Mouse (Mus musculus): ENCODE results near the gene Zkscan16. TPM values are rescaled to one million over a fixed set of nuclear protein-coding genes. Genes with fewer than 3 reads are reported as not detected.

Gene Zkscan16
- polyA plus RNA-seq, 1 experiment from 2014 or later, result 0.52 TPM

DNA sequence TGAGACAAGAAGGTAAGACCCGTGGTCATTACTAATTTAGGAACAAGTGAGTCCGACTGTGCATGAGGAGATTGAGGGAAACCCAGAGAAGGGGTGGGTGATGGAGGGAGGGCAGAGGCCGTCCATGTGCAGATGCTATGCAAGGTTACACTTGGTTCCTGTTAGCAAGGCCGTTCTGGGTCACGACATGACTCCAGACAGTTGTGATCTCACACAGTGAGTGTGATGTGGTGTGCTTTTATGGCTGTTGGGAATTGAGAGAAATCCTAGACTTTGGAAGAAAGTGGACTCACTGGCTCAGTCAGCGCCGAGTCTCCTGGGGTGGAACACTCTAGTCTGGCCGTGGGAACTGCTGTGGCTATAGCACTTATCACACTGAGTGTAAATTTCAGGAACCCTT, 62.8 kb downstream of the Zkscan16 start:
- H3K4me1 ChIP-seq (replicated peaks), result peaks cover 34% of the 10 kb centered on the region
- H3K9ac ChIP-seq, result no peak overlapping the region
- no peak for ATAC-seq (ENCODE audit: low FRiP score)
- H3K4me2 ChIP-seq, result no peak overlapping the region
- H3K9me3 ChIP-seq, result no peaks in the 10 kb centered on the region
- H3K36me3 ChIP-seq, result no peaks in the 10 kb centered on the region
- no peaks in the 10 kb centered on the region for H3K27me3 ChIP-seq
- 72% methylated on average over 8 of the region's 8 CpGs for WGBS
- H3K4me3 ChIP-seq, result no peak overlapping the region
- no peak overlapping the region for H3K27ac ChIP-seq

DNA sequence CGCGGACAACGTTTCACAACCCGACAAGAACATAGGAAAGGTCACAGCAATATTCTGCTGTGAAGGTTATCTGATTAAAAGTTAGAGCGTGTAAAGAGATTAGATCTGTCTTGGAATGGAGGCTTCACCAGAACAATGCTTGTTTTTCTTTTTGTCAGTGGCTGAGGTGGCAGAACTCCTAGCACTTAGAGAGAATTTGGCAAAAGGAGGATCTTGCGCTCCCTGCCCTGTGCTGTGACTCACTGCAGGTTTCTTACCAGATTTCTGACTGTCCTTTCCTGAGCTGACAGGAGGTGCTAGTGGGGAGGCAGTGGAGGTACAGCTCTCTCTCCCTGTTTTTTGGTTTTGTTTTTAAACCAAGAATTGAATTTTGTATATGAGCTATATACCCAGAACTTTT, 63.6 kb downstream of the Zkscan16 start:
- no peak overlapping the region for H3K4me3 ChIP-seq
- H3K27me3 ChIP-seq, result no peaks in the 10 kb centered on the region
- H3K4me1 ChIP-seq (replicated peaks), result peaks cover 34% of the 10 kb centered on the region
- 83% methylated on average over 6 of the region's 6 CpGs for WGBS
- H3K36me3 ChIP-seq, result no peaks in the 10 kb centered on the region
- no peak for ATAC-seq (ENCODE audit: low FRiP score)
- H3K9me3 ChIP-seq, result no peaks in the 10 kb centered on the region
- no peak overlapping the region for H3K27ac ChIP-seq
- H3K4me2 ChIP-seq, result no peak overlapping the region
- H3K9ac ChIP-seq, result no peak overlapping the region

Other genes with a start within 250 kb of the Zkscan16 start
- gene Olfr267, start 155.9 kb upstream of the Zkscan16 start, polyA plus RNA-seq (2015; fragmentation: Nextera tagmentation; extraction: Ambion mirVana), result not detected in 2 replicates
- gene Ecpas, start 30.9 kb upstream of the Zkscan16 start, polyA plus RNA-seq (2015; fragmentation: Nextera tagmentation; extraction: Ambion mirVana), result 28.4 and 28.8 TPM in 2 replicates
- gene Ptgr1, start 43.5 kb downstream of the Zkscan16 start, polyA plus RNA-seq (2015; fragmentation: Nextera tagmentation; extraction: Ambion mirVana), result 5.0 and 6.1 TPM in 2 replicates
- gene Dnajc25, start 51.4 kb downstream of the Zkscan16 start, polyA plus RNA-seq (2015; fragmentation: Nextera tagmentation; extraction: Ambion mirVana), result 5.5 and 6.4 TPM in 2 replicates
- 9.2 and 10.6 TPM in 2 replicates for gene Gm20503, start 59.6 kb downstream of the Zkscan16 start, polyA plus RNA-seq (2015; fragmentation: Nextera tagmentation; extraction: Ambion mirVana)
- 150 and 154 TPM in 2 replicates for gene Gng10, start 91.5 kb downstream of the Zkscan16 start, polyA plus RNA-seq (2015; fragmentation: Nextera tagmentation; extraction: Ambion mirVana)
- gene AI481877, start 195.4 kb downstream of the Zkscan16 start, polyA plus RNA-seq (2015; fragmentation: Nextera tagmentation; extraction: Ambion mirVana), result not detected in 2 replicates
- gene Ugcg, start 245.6 kb downstream of the Zkscan16 start, polyA plus RNA-seq (2015; fragmentation: Nextera tagmentation; extraction: Ambion mirVana), result 17.3 and 19.2 TPM in 2 replicates